Mouse (Mus musculus) forebrain, postnatal 0 days (tissue): ENCODE data around the gene Pdzd9. TPM values are rescaled to one million over a fixed set of nuclear protein-coding genes. Genes with fewer than 3 reads are reported as not detected.
"Not testable (repeated sequence)": the region's sequence is repeated elsewhere in the genome, so short reads cannot be mapped to it uniquely, and the experiment has no call there.

ENCODE experiments used
- ATAC-seq: fragments of 200-750 bp; cut with Nextera tagmentation; 2 replicates; pipeline ENCODE4 v1.8.0; 2017; ENCODE audit warnings: mild to moderate bottlenecking, moderate library complexity
- DNase-seq: peaks from one replicate; pipeline ENCODE4 v3.0.0-alpha.2; 2015
- H3K27ac ChIP-seq: fragments of 300-500 bp; sonication (generic); 2 replicates; pipeline ENCODE4 v1.5.1; 2014; ENCODE audit warnings: low read depth, mild to moderate bottlenecking, antibody characterized with exemption, low read length, moderate library complexity, mixed read lengths
- H3K27me3 ChIP-seq: fragments of 300-500 bp; sonication (generic); 2 replicates; pipeline ENCODE4 v1.6.1; 2014; ENCODE audit warnings: mild to moderate bottlenecking, low read length, mixed read lengths; ENCODE audit not compliant: insufficient read depth
- H3K36me3 ChIP-seq: fragments of 300-500 bp; sonication (generic); 2 replicates; pipeline ENCODE4 v1.6.1; 2014; ENCODE audit warnings: mild to moderate bottlenecking, moderate library complexity; ENCODE audit not compliant: insufficient read depth
- H3K4me1 ChIP-seq: fragments of 300-500 bp; sonication (generic); 2 replicates; pipeline ENCODE4 v1.6.1; 2014; ENCODE audit warnings: antibody characterized with exemption; ENCODE audit not compliant: insufficient read depth
- H3K4me2 ChIP-seq: fragments of 300-500 bp; sonication (generic); 2 replicates; pipeline ENCODE4 v1.6.1; 2014; ENCODE audit warnings: low read depth, mild to moderate bottlenecking, moderate library complexity
- H3K4me3 ChIP-seq: fragments of 300-500 bp; sonication (generic); 2 replicates; pipeline ENCODE4 v1.5.1; 2014; ENCODE audit warnings: low read depth, low read length, mixed read lengths
- H3K9ac ChIP-seq: fragments of 300-500 bp; sonication (generic); 2 replicates; pipeline ENCODE4 v1.6.1; 2014; ENCODE audit warnings: mild to moderate bottlenecking
- H3K9me3 ChIP-seq: fragments of 300-500 bp; sonication (generic); 2 replicates; pipeline ENCODE4 v1.6.1; 2016; ENCODE audit warnings: low read length
- CTCF ChIP-seq: sonication (generic); IDR thresholded peaks from 2 replicates; pipeline ENCODE4 v1.5.1; 2016; ENCODE audit warnings: antibody characterized with exemption, control low read depth, low read depth
- WGBS: fragments of 180-500 bp; shearing (Covaris S2); extraction: QIAGEN DNeasy Blood & Tissue Kit; methylation state at CpG from one replicate; pipeline ENCODE4 v1.1.7; 2014; 5-methylcytosine and 5-hydroxymethylcytosine counted together
- polyA plus RNA-seq: library from polyadenylated mRNA; unstranded; fragments of >200 nt; fragmentation: Nextera tagmentation; extraction: Ambion mirVana; gene quantifications from 2 replicates; pipeline ENCODE4 v1.2.1, GENCODE M21; 2015
- total RNA-seq: library from RNA; depleted of rRNA; stranded (reverse); fragments of >200 nt; gene quantifications from 2 replicates; pipeline ENCODE4 v1.2.3, GENCODE M21; 2014; rRNA removed

Pdzd9 gene
- total RNA-seq = 0.24 TPM in 1 of 2 replicates, not detected in the other
- 0.22 and 0.25 TPM in 2 replicates for polyA plus RNA-seq

GRCm38 (mm10) chr7:120670153-120670875 is at the start of gene Pdzd9:
TSS of gene Pdzd9 (minus strand) at chr7:120670343.
- WGBS = 17% methylated on average over 14 of the region's 14 CpGs
- ATAC-seq (peak; percentile 87), DNase-seq (peak; percentile 86)
- H3K27me3 ChIP-seq = no peaks in the 10 kb centered on the region
- H3K4me2 ChIP-seq = peak within 1 kb of the TSS; percentile 8; the same call in 1 of the 2 replicates
- no peak within 1 kb of the TSS for H3K9ac ChIP-seq
- H3K4me1 ChIP-seq = no peaks in the 10 kb centered on the region
- H3K9me3 ChIP-seq = no peaks in the 10 kb centered on the region
- no peak within 1 kb of the TSS for H3K4me3 ChIP-seq
- H3K36me3 ChIP-seq = no peaks in the 10 kb centered on the region
- TF ChIP-seq CTCF = peak; percentile 97
- H3K27ac ChIP-seq = no peak within 1 kb of the TSS

- no peaks in the 10 kb centered on the region for H3K9me3 ChIP-seq
- no peak for ATAC-seq
- H3K36me3 ChIP-seq = no peaks in the 10 kb centered on the region
- no peaks in the 10 kb centered on the region for H3K4me1 ChIP-seq
- DNase-seq = no peak
- no peak overlapping the region for H3K27ac ChIP-seq
- no peak for TF ChIP-seq CTCF
- H3K27me3 ChIP-seq = no peaks in the 10 kb centered on the region
- 38% methylated on average over 2 of the region's 2 CpGs for WGBS
- no peak overlapping the region for H3K9ac ChIP-seq
- no peak overlapping the region for H3K4me3 ChIP-seq
- H3K4me2 ChIP-seq = no peak overlapping the region
Measured at GRCm38 (mm10) chr7:120717261-120717660, 47.1 kb upstream of the Pdzd9 start.

GRCm38 (mm10) chr7:120713951-120714350 is 43.8 kb upstream of the Pdzd9 start:
- not testable (repeated sequence) for H3K4me1 ChIP-seq, ATAC-seq, H3K9me3 ChIP-seq, H3K4me3 ChIP-seq, DNase-seq, H3K36me3 ChIP-seq, H3K27me3 ChIP-seq, H3K9ac ChIP-seq, H3K27ac ChIP-seq, H3K4me2 ChIP-seq
- whole genome bisulfite sequencing = 85% methylated on average over 11 of the region's 11 CpGs

GRCm38 (mm10) chr7:120713225-120713624 is 43.1 kb upstream of the Pdzd9 start:
- Histone ChIP-seq H3K9me3 (no peaks in the 10 kb centered on the region), H3K27me3 (no peaks in the 10 kb centered on the region), H3K4me1 (no peaks in the 10 kb centered on the region), H3K27ac (no peak overlapping the region), H3K4me2 (no peak overlapping the region), H3K9ac (no peak overlapping the region), H3K36me3 (no peaks in the 10 kb centered on the region), H3K4me3 (no peak overlapping the region)
- ATAC-seq = no peak
- no peak for TF ChIP-seq CTCF
- no peak for DNase-seq
- WGBS = 99% methylated on average over 2 of the region's 2 CpGs

- DNase-seq (no peak), ATAC-seq (no peak)
- no peak overlapping the region for H3K4me3 ChIP-seq
- no peaks in the 10 kb centered on the region for H3K36me3 ChIP-seq
- no peak overlapping the region for H3K27ac ChIP-seq
- no peak for TF ChIP-seq CTCF
- H3K4me2 ChIP-seq = no peak overlapping the region
- 79% methylated on average over 2 of the region's 2 CpGs for WGBS
- no peaks in the 10 kb centered on the region for H3K4me1 ChIP-seq
- H3K9ac ChIP-seq = no peak overlapping the region
- H3K9me3 ChIP-seq = no peaks in the 10 kb centered on the region
- no peaks in the 10 kb centered on the region for H3K27me3 ChIP-seq
Measured at GRCm38 (mm10) chr7:120712071-120712470, 41.9 kb upstream of the Pdzd9 start.

- Histone ChIP-seq H3K9me3 (no peaks in the 10 kb centered on the region), H3K9ac (no peak overlapping the region), H3K27me3 (no peaks in the 10 kb centered on the region), H3K4me1 (no peaks in the 10 kb centered on the region), H3K27ac (no peak overlapping the region), H3K4me3 (no peak overlapping the region), H3K36me3 (no peaks in the 10 kb centered on the region), H3K4me2 (no peak overlapping the region)
- no peak for DNase-seq
- 79% methylated on average over 3 of the region's 3 CpGs for WGBS
- TF ChIP-seq CTCF = no peak
- ATAC-seq = no peak
Measured at GRCm38 (mm10) chr7:120703888-120704287, 33.7 kb upstream of the Pdzd9 start.

GRCm38 (mm10) chr7:120699586-120699985 is 29.4 kb upstream of the Pdzd9 start:
- 91% methylated on average over 6 of the region's 6 CpGs for WGBS
- H3K4me2 ChIP-seq = no peak overlapping the region
- no peaks in the 10 kb centered on the region for H3K9me3 ChIP-seq
- no peak overlapping the region for H3K9ac ChIP-seq
- H3K4me3 ChIP-seq = no peak overlapping the region
- H3K27me3 ChIP-seq = no peaks in the 10 kb centered on the region
- no peak for TF ChIP-seq CTCF
- DNase-seq (no peak), ATAC-seq (no peak)
- H3K4me1 ChIP-seq = no peaks in the 10 kb centered on the region
- no peaks in the 10 kb centered on the region for H3K36me3 ChIP-seq
- H3K27ac ChIP-seq = no peak overlapping the region
